Mouse (Mus musculus) fat pad, adult 2 months (tissue): ENCODE measurements around the gene Cckbr.
"Not testable (repeated sequence)": the region's sequence is repeated elsewhere in the genome, so short reads cannot be mapped to it uniquely, and the experiment has no call there.

Source experiments
- DNase-seq: peaks from one replicate; pipeline ENCODE4 v3.0.0-alpha.2; 2011; ENCODE audit warnings: low read depth, low spot score; ENCODE audit errors: extremely low read depth

Cckbr gene

GRCm38 (mm10) chr7:105434798-105435197 lies 9.3 kb downstream of the Cckbr start:
- no peak for DNase-seq

GRCm38 (mm10) chr7:105437979-105438772 lies 12.6 kb downstream of the Cckbr start:
- DNase-seq: no peak

GRCm38 (mm10) chr7:105441426-105441825 lies 15.9 kb downstream of the Cckbr start:
- DNase-seq: no peak

- no peak for DNase-seq
These were observed 19.5 kb downstream of the Cckbr start for GRCm38 (mm10) chr7:105445076-105445475.

- not testable (repeated sequence) for DNase-seq
These were observed 27.8 kb downstream of the Cckbr start for GRCm38 (mm10) chr7:105453345-105453744.

- no peak for DNase-seq
These were observed 33.0 kb downstream of the Cckbr start for GRCm38 (mm10) chr7:105458546-105458945.

GRCm38 (mm10) chr7:105465505-105465904 lies 40.0 kb downstream of the Cckbr start:
- not testable (repeated sequence) for DNase-seq

- DNase-seq: no peak
These were observed 47.1 kb downstream of the Cckbr start for GRCm38 (mm10) chr7:105472607-105473006.

GRCm38 (mm10) chr7:105474771-105475315 lies 49.3 kb downstream of the Cckbr start:
- DNase-seq: no peak

- DNase-seq: no peak
These were observed 49.9 kb downstream of the Cckbr start for GRCm38 (mm10) chr7:105475396-105475949.

GRCm38 (mm10) chr7:105476683-105477432 lies 51.3 kb downstream of the Cckbr start:
- no peak for DNase-seq

- DNase-seq: no peak
These were observed 51.8 kb downstream of the Cckbr start for GRCm38 (mm10) chr7:105477433-105477700.

GRCm38 (mm10) chr7:105477841-105478240 lies 52.3 kb downstream of the Cckbr start:
- no peak for DNase-seq

GRCm38 (mm10) chr7:105478344-105478743 lies 52.8 kb downstream of the Cckbr start:
- no peak for DNase-seq

- DNase-seq: no peak
These were observed 53.7 kb downstream of the Cckbr start for GRCm38 (mm10) chr7:105479232-105479631.

- no peak for DNase-seq
These were observed 54.5 kb downstream of the Cckbr start for GRCm38 (mm10) chr7:105480081-105480480.

GRCm38 (mm10) chr7:105480561-105481504 lies 55.3 kb downstream of the Cckbr start:
- DNase-seq: no peak

- no peak for DNase-seq
These were observed 56.2 kb downstream of the Cckbr start, which contains the start of gene Cavin3 for GRCm38 (mm10) chr7:105481505-105482411. TSS of gene Cavin3 (minus strand) at chr7:105482300.

GRCm38 (mm10) chr7:105482426-105482825 lies 56.9 kb downstream of the Cckbr start:
- no peak for DNase-seq

GRCm38 (mm10) chr7:105485029-105485428 lies 59.5 kb downstream of the Cckbr start:
- no peak for DNase-seq
